Mouse (Mus musculus): ENCODE results near the gene Eif4e2.

Gene Eif4e2

DNA sequence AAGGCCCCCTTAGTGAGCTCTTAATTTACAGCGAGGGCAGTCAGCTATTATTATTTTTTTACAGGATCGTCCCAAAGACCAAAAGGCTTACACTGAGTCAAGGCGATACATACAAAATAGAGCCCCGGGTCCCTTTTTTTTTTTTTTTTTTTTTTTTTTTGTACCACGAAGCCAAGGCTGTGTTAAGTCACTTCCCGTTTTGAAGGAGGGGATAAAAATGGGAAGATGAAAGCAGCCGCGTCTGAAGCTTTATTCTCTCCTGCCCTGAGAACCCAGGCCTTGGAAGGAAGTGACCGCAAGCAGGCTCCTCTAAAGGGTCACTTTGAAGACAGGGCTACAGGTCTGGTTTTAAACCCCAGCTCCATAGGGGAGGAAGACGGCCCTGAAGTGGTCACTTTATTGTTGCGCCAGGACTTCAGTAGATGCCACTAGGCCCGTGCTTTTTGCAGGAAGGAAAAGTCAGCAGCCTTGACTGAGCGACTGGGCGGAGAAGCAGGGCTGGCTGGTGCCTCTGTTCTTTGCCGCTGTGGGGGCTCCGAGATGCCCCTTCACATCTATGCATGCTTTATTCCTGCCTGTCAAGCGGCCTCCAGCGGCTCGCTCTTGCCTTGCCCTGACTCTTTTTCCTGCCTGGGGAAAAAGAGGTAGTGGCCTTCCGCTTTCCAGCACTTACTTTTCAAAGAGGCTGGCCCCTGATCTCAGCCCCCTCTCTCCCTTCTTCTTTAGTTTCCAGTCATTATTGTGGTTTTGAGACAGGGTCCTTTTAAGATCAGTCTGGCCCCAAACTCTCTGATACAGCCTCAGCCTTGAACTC lies 68.1 kb downstream of the Eif4e2 start:
- Histone ChIP-seq H3K36me3 (ENCODE audit: control insufficient read depth, insufficient read depth, low read length, poor library complexity, severe bottlenecking) (no peaks in the 10 kb centered on the region), H3K27me3 (ENCODE audit: control insufficient read depth, insufficient read depth, low read length, poor library complexity, severe bottlenecking) (no peaks in the 10 kb centered on the region; the same call in 1 of the 2 replicates)
- DNase-seq (ENCODE audit: low read depth, low spot score) = no peak

DNA sequence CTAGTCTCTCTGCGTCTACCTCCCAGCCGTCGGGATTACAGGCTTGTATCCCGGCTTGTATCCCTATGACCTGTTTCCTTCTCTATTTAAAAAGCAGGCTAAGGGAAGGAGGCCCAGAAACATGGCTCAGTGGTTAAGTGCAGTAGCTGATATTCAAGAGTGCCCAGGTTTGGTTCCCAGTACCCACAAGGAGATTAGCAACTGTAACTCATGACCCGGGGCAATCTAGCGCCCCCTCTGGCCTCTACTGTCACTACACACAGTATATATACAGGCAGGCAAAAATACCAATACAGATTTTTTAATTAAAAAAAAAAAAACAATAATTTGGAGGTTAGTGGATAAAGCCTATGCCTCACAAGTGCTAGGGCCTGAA lies 68.7 kb downstream of the Eif4e2 start:
- DNase-seq (ENCODE audit: low read depth, low spot score) = no peak
- no peaks in the 10 kb centered on the region for H3K36me3 ChIP-seq (ENCODE audit: control insufficient read depth, insufficient read depth, low read length, poor library complexity, severe bottlenecking)

DNA sequence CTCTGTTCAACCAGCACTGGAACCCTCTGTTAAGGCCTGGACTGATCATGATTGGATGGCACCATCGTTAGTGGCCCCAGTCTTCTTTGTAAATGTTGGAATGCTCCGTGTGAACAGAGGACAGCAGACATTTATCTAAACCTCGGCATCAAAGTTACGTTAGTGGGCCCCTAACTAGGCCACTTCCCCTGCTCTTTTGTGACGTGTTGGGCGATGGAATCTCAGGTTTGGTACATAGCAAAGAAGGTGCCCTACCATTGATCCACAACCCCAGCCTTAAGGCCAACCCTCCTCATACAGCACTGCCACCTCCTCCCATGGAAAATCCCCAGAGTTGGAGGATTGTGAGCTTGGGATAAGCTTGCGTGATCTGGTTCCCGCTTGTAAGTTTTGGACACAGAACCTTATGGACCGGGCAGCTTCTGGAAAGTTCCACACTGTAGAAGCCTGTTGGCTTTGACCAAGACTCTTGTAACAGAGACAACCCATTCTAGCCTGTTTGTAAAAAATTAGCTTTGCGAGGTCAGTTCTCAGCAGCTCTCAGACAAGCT lies 69.8 kb downstream of the Eif4e2 start:
- no peak for DNase-seq (ENCODE audit: low read depth, low spot score)
- Histone ChIP-seq H3K36me3 (ENCODE audit: control insufficient read depth, insufficient read depth, low read length, poor library complexity, severe bottlenecking) (no peaks in the 10 kb centered on the region), H3K27me3 (ENCODE audit: control insufficient read depth, insufficient read depth, low read length, poor library complexity, severe bottlenecking) (no peaks in the 10 kb centered on the region; the same call in 1 of the 2 replicates)

More for the DNA sequence above, 68.7 kb downstream of the Eif4e2 start:
- H3K27me3 ChIP-seq (ENCODE audit: control insufficient read depth, insufficient read depth, low read length, poor library complexity, severe bottlenecking) = no peaks in the 10 kb centered on the region; the same call in 1 of the 2 replicates

DNA sequence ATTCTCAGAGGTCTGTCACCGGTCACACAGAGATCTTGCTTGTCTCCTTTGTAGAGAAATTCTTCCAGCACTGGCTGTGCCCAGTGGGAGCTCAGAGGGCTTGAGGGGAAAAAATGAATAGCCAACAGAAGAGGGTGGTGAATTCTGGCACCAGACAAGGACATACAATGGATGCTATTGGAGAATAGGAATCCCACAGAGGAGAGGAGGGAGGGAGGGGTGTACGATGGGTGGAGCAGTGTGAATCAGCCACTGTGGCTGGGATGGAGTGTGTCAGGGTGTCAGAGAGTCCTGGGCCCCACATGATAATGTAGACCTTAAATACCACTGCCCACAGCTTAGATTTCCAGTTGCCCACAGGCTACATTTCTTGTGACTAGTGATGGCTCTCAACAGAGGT lies 73.4 kb downstream of the Eif4e2 start:
- H3K36me3 ChIP-seq (ENCODE audit: control insufficient read depth, insufficient read depth, low read length, poor library complexity, severe bottlenecking) = no peaks in the 10 kb centered on the region
- no peak for DNase-seq (ENCODE audit: low read depth, low spot score)
- no peaks in the 10 kb centered on the region; the same call in 1 of the 2 replicates for H3K27me3 ChIP-seq (ENCODE audit: control insufficient read depth, insufficient read depth, low read length, poor library complexity, severe bottlenecking)

Measured in splenic B cell, adult 2 months (primary cell).